Mouse (Mus musculus) hindbrain, embryonic 16.5 days (tissue): ENCODE measurements around the gene Dll4. TPM values are rescaled to one million over a fixed set of nuclear protein-coding genes. Genes with fewer than 3 reads are reported as not detected.

Source experiments
- ATAC-seq: fragments of 200-750 bp; cut with Nextera tagmentation; 2 replicates; pipeline ENCODE4 v1.8.0; 2017; ENCODE audit warnings: moderate TSS enrichment, moderate library complexity
- H3K27ac ChIP-seq: fragments of 300-500 bp; sonication (generic); 2 replicates; pipeline ENCODE4 v1.5.1; 2014; ENCODE audit warnings: low read depth, mild to moderate bottlenecking, control low read depth, low read length, moderate library complexity
- H3K27me3 ChIP-seq: fragments of 300-500 bp; sonication (generic); replicated peaks from 2 replicates; pipeline ENCODE4 v1.6.1; 2014; ENCODE audit warnings: low read length; ENCODE audit not compliant: control insufficient read depth, insufficient read depth
- H3K36me3 ChIP-seq: fragments of 300-500 bp; sonication (generic); 2 replicates; pipeline ENCODE4 v1.6.1; 2014; ENCODE audit warnings: mild to moderate bottlenecking, low read length, moderate library complexity, mixed read lengths; ENCODE audit not compliant: control insufficient read depth, insufficient read depth
- H3K4me1 ChIP-seq: fragments of 300-500 bp; sonication (generic); 2 replicates; pipeline ENCODE4 v1.6.1; 2014; ENCODE audit warnings: low read depth, low read length; ENCODE audit not compliant: control insufficient read depth, insufficient read depth
- H3K4me2 ChIP-seq: fragments of 300-500 bp; sonication (generic); 2 replicates; pipeline ENCODE4 v1.6.1; 2014; ENCODE audit warnings: mild to moderate bottlenecking, low read length, control low read depth, moderate library complexity
- H3K4me3 ChIP-seq: fragments of 300-500 bp; sonication (generic); 2 replicates; pipeline ENCODE4 v1.5.1; 2014; ENCODE audit warnings: mild to moderate bottlenecking, low read length, control low read depth, moderate library complexity
- H3K9ac ChIP-seq: fragments of 300-500 bp; sonication (generic); 2 replicates; pipeline ENCODE4 v1.6.1; 2014; ENCODE audit warnings: low read depth, mild to moderate bottlenecking, control low read depth, low read length, moderate library complexity
- H3K9me3 ChIP-seq: fragments of 300-500 bp; sonication (generic); 2 replicates; pipeline ENCODE4 v1.6.1; 2014; ENCODE audit warnings: mild to moderate bottlenecking, low read length, moderate library complexity; ENCODE audit not compliant: control insufficient read depth
- WGBS: fragments of 180-500 bp; shearing (Covaris S2); extraction: QIAGEN DNeasy Blood & Tissue Kit; methylation state at CpG from one replicate; pipeline ENCODE4 v1.1.7; 2014; 5-methylcytosine and 5-hydroxymethylcytosine counted together
- polyA plus RNA-seq: library from polyadenylated mRNA; unstranded; fragments of >200 nt; fragmentation: Nextera tagmentation; extraction: Ambion mirVana; gene quantifications from 2 replicates; pipeline ENCODE4 v1.2.1, GENCODE M21; 2015

Dll4 gene
- polyA plus RNA-seq, 1 experiment from 2014 or later: 6.0 TPM

GRCm38 (mm10) chr2:119358249-119358648 is 32.7 kb downstream of the Dll4 start:
- Histone ChIP-seq H3K27me3 (no peaks in the 10 kb centered on the region), H3K27ac (no peak overlapping the region), H3K9ac (no peak overlapping the region), H3K36me3 (peaks cover 6% of the 10 kb centered on the region; the same call in 1 of the 2 replicates), H3K9me3 (peaks cover 16% of the 10 kb centered on the region), H3K4me2 (no peak overlapping the region), H3K4me1 (no peaks in the 10 kb centered on the region), H3K4me3 (no peak overlapping the region)
- ATAC-seq: no peak
- 94% methylated on average over 6 of the region's 6 CpGs for WGBS

- Histone ChIP-seq H3K4me1 (no peaks in the 10 kb centered on the region), H3K27me3 (no peaks in the 10 kb centered on the region), H3K36me3 (no peaks in the 10 kb centered on the region), H3K27ac (no peak overlapping the region), H3K9me3 (peaks cover 16% of the 10 kb centered on the region), H3K9ac (no peak overlapping the region), H3K4me2 (no peak overlapping the region), H3K4me3 (no peak overlapping the region)
- 85% methylated on average over 2 of the region's 2 CpGs for WGBS
- no peak for ATAC-seq
Measured at GRCm38 (mm10) chr2:119359721-119360291, 34.2 kb downstream of the Dll4 start.

GRCm38 (mm10) chr2:119364969-119365368 is 39.4 kb downstream of the Dll4 start:
- peaks cover 16% of the 10 kb centered on the region for H3K9me3 ChIP-seq
- H3K36me3 ChIP-seq: peaks cover 4% of the 10 kb centered on the region
- no peak overlapping the region for H3K9ac ChIP-seq
- no peaks in the 10 kb centered on the region for H3K27me3 ChIP-seq
- no peak overlapping the region for H3K4me3 ChIP-seq
- H3K4me2 ChIP-seq: no peak overlapping the region
- no peaks in the 10 kb centered on the region for H3K4me1 ChIP-seq
- H3K27ac ChIP-seq: no peak overlapping the region
- WGBS: 91% methylated on average over 3 of the region's 3 CpGs
- ATAC-seq: no peak

GRCm38 (mm10) chr2:119367346-119367745 is 41.8 kb downstream of the Dll4 start:
- Histone ChIP-seq H3K27ac (no peak overlapping the region), H3K9me3 (no peaks in the 10 kb centered on the region), H3K36me3 (peaks cover 12% of the 10 kb centered on the region), H3K4me2 (no peak overlapping the region), H3K27me3 (no peaks in the 10 kb centered on the region), H3K4me3 (no peak overlapping the region), H3K9ac (no peak overlapping the region), H3K4me1 (no peaks in the 10 kb centered on the region)
- 88% methylated on average over 3 of the region's 3 CpGs for WGBS
- ATAC-seq: no peak

GRCm38 (mm10) chr2:119370116-119370515 is 44.5 kb downstream of the Dll4 start:
- 95% methylated on average over 10 of the region's 10 CpGs for WGBS
- no peak overlapping the region for H3K4me3 ChIP-seq
- H3K27ac ChIP-seq: no peak overlapping the region
- no peak overlapping the region for H3K4me2 ChIP-seq
- no peaks in the 10 kb centered on the region for H3K27me3 ChIP-seq
- no peaks in the 10 kb centered on the region for H3K9me3 ChIP-seq
- no peak for ATAC-seq
- peaks cover 32% of the 10 kb centered on the region for H3K36me3 ChIP-seq
- H3K4me1 ChIP-seq: no peaks in the 10 kb centered on the region
- H3K9ac ChIP-seq: no peak overlapping the region

GRCm38 (mm10) chr2:119377286-119377685 is 51.7 kb downstream of the Dll4 start:
- Histone ChIP-seq H3K4me2 (no peak overlapping the region), H3K4me1 (no peaks in the 10 kb centered on the region), H3K36me3 (peaks cover 60% of the 10 kb centered on the region), H3K27me3 (no peaks in the 10 kb centered on the region), H3K27ac (no peak overlapping the region), H3K9me3 (no peaks in the 10 kb centered on the region), H3K9ac (no peak overlapping the region), H3K4me3 (no peak overlapping the region)
- 79% methylated on average over 9 of the region's 9 CpGs for WGBS
- ATAC-seq: no peak

GRCm38 (mm10) chr2:119377826-119378225 is 52.2 kb downstream of the Dll4 start:
- Histone ChIP-seq H3K4me1 (no peaks in the 10 kb centered on the region), H3K27ac (no peak overlapping the region), H3K4me3 (no peak overlapping the region), H3K9ac (no peak overlapping the region), H3K9me3 (no peaks in the 10 kb centered on the region), H3K36me3 (peaks cover 58% of the 10 kb centered on the region), H3K4me2 (no peak overlapping the region), H3K27me3 (no peaks in the 10 kb centered on the region)
- no peak for ATAC-seq
- 69% methylated on average over 3 of the region's 3 CpGs for whole genome bisulfite sequencing

GRCm38 (mm10) chr2:119379455-119379854 is 53.9 kb downstream of the Dll4 start:
- Histone ChIP-seq H3K9ac (no peak overlapping the region), H3K4me2 (no peak overlapping the region), H3K27me3 (no peaks in the 10 kb centered on the region), H3K4me1 (no peaks in the 10 kb centered on the region), H3K9me3 (no peaks in the 10 kb centered on the region), H3K27ac (no peak overlapping the region), H3K36me3 (peaks cover 48% of the 10 kb centered on the region), H3K4me3 (no peak overlapping the region)
- ATAC-seq: no peak
- 92% methylated on average over 3 of the region's 3 CpGs for WGBS
